Mouse (Mus musculus) embryo, embryonic 11.5 days (tissue): Measurements from ENCODE around the gene Arhgap8.

Experiments used
- DNase-seq: peaks from one replicate; pipeline ENCODE4 v3.0.0-alpha.2; 2012; ENCODE audit warnings: low read depth, low spot score

The Arhgap8 gene

DNA sequence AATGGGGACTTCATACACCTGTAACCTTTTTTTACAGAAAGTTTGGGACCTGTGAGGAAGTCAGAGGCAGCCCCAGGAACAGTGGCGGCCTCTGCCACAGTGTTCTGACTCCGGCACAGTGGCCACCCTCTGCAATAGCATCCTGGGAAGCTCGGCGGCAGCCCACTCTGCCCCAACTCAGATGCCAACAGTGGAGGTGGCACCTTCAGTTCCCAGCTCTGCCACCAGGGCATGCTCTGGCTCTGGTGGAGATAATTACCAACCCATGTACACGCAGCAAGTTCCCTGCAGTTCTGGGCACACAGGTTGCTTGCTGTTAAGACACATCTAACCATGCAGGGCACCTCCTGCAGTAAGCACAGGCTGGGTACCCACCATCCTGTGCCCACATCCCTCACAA is 80.3 kb downstream of the Arhgap8 start:
- no peak for DNase-seq

DNA sequence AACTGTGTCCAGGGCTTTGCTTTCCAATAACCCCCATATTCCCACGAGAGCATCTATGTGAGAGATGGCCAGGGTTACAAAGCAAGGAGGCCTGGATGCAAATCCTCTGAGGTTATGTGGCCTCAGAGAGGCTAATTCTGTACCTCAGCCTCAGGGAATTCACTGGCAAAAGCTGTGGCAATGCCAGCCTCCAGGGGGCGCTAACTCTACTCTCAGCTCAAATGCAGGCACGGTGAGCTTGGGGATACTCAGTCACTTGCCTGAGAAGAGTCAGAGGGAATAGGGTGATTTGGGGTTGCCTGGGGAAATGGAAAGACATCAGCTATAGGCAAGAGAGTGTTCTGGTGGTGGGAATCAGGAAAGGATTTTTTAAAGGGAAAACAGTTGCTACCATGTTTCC is 83.8 kb downstream of the Arhgap8 start:
- peak; percentile 14 for DNase-seq

DNA sequence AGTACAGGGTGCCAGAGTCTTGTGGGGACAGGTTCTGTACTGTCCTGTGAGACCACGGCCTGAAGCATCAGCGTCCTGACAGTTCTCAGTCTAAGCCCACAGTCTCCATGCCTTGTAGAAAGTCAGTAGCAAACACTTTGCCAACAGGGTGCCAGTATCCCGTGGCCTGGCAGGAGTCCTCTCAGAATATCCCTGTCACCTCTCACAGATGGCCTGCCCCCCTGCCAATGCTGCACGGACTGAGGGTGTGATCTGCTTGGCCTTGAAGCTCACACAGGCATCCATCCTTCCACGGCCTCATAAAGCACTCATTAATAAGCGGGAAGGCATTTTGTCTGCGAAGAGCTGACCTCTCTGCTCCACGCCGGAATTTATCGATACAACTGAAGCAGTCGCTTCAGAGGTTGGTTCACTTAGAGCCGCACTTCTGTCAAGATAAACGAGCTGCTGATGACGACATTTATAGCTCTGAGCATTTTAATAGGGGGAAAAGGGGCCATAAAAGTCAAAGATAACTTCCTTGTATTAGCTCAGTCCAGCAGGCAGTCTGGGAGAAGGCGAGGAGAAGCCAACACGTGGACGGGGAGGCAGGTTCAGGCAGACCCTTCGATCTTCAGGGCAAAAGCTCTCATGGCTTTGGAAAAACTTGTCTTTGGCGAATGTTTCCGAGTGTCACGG is 89.6 kb downstream of the Arhgap8 start:
- DNase-seq, result peak; percentile 22

DNA sequence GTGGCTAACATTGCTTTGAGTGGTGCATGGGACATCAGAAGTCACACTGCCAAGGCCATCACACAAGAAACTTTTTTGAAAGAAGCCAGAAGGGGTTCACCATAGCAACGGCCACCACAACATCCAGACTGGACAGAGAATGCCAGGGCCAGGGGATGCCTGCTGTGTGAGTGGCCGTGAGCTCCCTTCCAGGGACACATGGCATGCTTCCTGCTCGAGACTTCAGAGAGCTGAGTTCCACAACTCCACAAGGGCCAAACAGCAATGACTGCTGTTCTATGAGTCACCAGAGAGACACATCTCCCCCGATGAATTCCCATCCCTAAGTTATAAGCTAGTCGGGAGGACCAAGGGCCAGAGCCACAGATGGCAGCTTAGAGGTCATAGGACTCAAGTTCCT is 91.3 kb downstream of the Arhgap8 start:
- no peak for DNase-seq

DNA sequence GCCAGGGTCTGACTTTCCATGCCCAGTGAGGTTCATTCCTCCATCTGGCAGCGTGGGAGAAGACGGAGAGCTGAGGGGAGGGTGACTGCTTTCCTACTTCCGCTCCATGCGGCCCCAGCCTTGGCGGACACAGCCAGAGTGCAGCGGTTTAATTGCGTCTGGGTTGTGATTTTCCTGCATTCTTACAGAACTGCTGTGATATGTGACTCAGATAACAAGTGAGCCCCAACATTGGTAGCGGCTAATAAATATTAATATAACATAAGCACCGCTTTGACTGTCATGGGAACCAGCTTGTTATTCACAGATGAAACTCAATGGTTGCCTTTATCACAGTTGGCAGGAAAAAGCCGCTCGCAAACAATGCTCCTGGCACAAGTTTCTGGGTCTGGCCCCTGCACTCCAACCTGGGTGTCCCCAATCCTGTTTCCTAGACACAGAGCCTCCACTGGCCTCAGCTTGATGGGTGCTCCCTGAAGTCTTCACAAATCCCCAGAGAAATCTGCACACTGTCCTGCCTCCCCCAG is 93.0 kb downstream of the Arhgap8 start:
- DNase-seq, result no peak

DNA sequence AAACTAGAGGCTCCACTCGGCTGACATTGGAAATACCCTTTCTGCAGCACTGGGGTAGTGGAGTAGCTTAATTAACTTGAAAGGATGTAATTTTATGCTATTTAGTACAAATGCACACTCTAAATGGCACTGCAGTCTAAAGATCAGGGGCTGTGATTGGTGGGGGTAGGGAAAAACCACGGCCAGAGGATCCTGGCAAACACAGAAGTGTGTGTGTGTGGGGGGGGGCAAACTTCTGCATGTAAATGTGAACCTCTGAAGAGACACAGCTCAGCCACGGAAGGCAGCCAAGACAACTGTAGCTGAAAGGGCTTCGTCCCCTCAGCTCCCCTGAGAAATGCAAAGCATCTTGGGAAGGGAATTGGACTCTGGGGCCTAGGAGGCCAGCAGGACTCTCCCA is 95.3 kb downstream of the Arhgap8 start:
- no peak for DNase-seq

DNA sequence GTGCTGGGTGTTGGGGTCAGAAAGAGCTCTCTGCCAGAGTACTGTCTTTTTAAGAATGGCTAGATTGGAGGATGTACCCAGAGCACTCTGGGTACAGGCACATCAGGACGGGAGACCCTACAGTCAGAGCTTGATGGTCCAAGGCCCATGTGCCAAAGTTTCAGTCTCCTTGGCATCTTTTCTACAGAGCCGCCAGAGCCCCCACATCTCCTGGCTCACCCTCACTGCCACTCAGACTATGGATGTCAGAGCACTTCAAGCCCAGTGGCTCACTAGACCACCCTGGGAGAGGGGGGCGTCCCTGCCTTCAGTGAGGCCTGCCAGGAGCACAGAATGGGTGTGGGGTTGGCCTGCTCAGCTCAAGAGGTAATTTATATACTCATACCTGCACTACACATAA is 97.7 kb downstream of the Arhgap8 start:
- no peak for DNase-seq

DNA sequence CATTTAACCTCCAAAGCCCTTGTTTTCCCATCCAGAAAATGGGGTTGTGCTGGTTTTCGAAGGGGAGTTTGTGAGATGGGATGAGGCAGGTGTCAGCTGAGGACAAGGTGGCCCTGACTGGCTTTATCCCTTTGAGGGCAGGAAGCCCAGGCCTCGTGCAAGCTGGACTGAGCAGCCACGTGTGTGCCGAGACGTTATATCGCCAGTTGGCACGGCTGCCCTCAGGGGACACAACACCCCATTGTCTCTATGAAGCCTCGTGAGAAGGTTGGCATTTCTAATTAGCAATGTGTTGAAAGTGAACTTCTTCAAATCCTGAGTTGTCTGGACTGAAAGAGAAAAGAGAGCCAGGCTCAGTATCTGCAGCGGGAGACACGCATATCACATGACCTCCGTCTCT is 98.4 kb downstream of the Arhgap8 start:
- DNase-seq, result no peak

DNA sequence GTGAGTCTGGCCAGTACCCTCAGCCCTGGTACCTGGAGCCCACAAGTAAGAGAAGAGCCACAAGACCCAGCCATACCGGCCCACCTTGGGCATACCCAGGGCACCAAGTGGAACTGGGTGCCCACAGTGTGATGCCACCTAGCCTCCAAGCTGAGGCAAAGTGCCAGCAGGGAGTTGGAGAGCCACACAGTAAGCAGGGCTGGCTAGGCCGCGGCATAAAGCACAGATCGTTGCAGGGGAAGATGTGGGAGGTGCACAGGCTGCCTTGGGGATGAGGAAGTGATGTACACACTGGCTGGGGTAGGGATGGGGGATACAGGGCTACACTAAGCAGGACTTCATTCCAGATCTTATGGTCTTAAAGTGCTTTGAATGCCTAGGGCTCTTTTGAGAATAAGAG is 101.0 kb downstream of the Arhgap8 start:
- no peak for DNase-seq
